Mouse (Mus musculus) brain, embryonic 14.5 days (tissue): ENCODE measurements at regions not wholly inside any gene's neighbourhood (a gene's known extent, or its start where the extent isn't known, plus 50 kb on each side); places are given as distances from the start of the nearest gene placed in this dataset.
A peak's percentile ranks its signal among the peaks of the same experiment; 100 is the strongest.

Source experiments
- DNase-seq: peaks from one replicate; pipeline ENCODE4 v3.0.0-alpha.2; 2011; ENCODE audit warnings: low read depth
- CTCF ChIP-seq: fragments of 200-500 bp; IDR thresholded peaks from 2 replicates; pipeline ENCODE4 v1.5.1; 2012; ENCODE audit warnings: inconsistent platforms, mild to moderate bottlenecking, moderate library complexity, borderline replicate concordance; ENCODE audit not compliant: insufficient read depth, insufficient read length; ENCODE audit errors: extremely low read depth
- POLR2A ChIP-seq: fragments of 200-500 bp; IDR thresholded peaks from 2 replicates; pipeline ENCODE4 v1.6.1; 2012; ENCODE audit warnings: mild to moderate bottlenecking, inconsistent platforms, borderline replicate concordance; ENCODE audit not compliant: poor library complexity, insufficient read depth, insufficient read length, severe bottlenecking; ENCODE audit errors: extremely low read depth

DNA sequence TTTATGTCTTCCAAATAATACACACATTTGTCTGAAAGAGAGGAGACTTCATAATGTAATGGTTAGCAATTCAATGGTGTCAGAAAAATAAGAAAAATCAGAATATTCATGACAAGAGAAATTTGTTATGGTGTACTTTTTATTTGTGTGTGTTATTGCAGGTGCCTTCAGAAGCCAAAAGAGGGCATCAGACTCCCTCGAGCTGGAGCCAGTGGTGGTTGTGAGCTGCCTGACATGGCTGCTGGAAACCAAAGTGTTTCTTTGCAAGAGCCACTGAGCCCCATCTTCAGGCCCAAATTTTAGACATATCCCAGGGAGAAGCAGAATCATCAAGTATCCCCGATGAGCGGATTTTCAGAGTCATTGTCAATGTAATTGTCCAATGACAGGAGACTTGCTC is 81.9 kb downstream of the Tm2d3 start:
- no peak for DNase-seq
- TF ChIP-seq CTCF, result 0 out of 2 replicates have a peak, but pooled peaks have one; percentile 24
- no peak for TF ChIP-seq POLR2A

DNA sequence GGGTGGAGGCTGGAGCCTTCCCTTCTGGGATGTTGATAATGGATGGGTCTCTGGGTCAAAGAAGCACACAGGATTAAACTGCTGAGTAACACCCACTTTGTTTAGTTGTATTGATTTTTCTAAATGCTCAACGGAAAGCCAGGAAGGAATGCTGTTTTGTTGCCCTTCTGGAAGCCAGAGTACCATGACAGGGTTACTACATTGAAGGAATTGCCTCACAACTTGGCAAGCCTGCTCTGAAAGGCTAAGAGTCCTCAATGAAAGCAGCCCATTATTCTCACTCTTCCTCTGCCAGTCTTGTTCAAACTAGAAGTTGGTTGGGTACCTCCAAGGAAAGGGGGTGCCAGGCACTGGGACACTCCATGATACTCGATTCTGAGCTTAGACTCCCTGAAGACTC is 83.0 kb downstream of the Tm2d3 start:
- no peak for DNase-seq
- TF ChIP-seq CTCF (no peak), POLR2A (no peak)

DNA sequence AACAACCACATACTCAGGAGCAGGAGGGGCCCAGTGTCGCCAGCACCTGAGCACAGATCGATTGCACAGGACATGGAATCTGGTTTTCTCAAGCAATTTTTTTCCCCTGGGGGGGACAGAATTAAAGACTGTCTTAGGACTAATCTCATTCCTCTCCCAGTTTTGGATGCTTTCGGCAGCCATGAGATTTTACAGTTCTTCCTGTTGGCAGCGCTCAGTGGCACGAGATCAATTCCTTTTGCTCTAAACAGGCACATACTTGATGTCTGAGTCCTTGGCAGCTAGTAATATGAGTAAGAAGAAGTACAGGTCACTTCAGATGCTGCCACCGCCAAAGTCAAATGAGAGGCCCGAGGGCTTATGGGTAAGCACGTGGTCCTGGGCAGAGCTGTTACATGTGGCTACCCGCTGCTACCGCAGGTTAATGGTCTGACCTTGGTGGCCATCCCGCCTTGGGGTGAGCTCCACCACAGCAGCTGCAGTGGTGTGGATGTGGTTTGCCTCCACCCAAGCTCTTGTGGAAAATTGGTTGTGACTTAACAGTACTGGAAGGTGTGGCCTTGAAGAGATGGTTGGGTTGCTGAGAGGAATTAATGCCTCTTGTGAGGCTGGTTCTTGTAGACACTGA is 83.5 kb downstream of the Tm2d3 start:
- no peak for TF ChIP-seq CTCF
- TF ChIP-seq POLR2A, result no peak

DNA sequence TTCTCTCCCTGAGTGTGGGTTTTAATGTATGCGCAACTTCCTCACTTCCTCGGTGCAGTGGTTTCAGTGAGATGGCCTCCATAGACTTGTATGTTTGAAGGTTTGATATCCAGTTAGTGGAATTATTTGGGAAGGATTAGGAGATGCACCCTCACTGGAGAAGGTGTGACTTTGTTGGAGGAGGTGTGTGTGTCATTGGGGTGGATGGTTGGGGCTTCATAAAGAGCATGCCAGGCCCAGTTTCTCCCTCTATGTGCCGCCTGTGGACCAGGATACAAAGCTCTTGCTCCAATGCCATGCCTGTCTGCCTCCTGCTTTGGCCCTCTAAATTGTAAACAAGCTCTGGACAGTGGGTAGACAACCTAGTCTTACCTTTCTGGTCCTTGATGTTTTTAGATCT is 84.0 kb downstream of the Tm2d3 start:
- DNase-seq, result no peak
- TF ChIP-seq CTCF (no peak), POLR2A (no peak)

More for the DNA sequence above, 83.5 kb downstream of the Tm2d3 start:
- DNase-seq, result no peak

DNA sequence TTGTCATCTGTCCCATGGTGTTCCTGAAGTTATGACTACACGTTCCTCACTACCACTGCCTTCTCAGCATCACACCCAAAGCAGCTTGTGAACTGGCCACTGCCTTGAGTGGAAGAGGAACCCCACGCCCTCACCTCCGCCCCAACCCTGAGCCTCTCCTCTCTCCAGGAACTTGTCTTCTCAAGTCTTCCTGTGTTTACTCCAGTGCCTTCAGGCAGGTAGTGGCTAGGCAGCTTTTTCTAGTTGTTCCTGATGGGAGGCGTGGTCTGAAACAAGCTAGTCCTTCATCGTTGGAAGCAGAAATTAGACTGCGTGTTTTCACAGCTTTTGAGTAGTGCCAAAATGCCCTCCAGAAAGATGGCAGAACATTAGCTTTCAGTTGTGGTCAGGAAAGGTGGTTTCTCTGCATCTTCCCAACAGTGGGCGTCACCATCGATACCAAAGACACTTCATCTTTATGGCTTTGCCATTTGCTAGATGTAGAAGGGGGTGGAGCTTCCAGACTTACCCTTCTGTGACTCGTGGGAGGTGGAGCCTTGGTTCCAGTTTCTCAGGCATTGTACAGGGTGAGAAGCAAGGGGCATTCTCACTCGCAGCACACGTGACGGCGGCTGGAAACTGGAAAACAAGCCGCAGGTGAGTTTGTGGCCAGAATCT is 81.7 kb upstream of the Pcsk6 start:
- peak; percentile 10 for DNase-seq
- TF ChIP-seq CTCF (no peak), POLR2A (no peak)

DNA sequence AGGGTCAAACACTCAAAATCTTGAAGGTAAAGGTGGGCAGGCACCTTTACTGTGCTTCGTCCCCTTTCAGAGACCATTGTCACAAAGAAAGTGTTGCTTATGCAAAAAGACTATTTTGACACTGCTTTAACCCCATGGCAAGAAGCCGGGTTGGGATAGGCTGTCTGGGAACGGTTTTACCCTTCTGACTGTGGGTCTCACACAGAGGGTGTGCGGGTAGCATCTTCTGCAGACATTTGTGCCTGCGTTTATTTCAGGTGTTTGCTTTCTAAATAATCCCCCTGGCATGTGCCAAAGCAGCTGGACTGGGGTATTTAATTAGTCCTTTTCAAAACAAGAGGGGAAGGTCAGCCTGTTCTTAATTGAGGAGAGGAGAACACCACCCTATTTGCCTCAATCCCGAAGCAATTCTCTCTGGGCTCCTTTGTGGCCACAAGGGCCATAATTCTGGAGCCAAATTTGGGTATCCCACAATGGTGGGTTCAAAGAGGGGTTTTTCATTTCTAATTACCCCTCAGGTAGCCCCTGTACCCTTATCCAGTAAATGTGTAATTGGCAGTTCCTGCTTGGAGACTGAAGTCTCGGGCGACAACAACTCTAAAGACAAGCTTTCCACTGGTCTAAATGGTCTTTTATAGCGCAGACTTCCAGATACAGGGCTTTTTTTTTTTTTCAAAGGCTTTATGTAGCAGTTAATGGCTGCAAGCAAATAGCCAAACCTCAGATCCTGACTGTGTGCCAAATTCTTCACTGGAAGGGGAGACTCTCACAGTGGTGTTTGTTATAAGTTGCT is 80.8 kb upstream of the Pcsk6 start:
- no peak for TF ChIP-seq CTCF
- TF ChIP-seq POLR2A, result no peak
- DNase-seq, result peak; percentile 84

DNA sequence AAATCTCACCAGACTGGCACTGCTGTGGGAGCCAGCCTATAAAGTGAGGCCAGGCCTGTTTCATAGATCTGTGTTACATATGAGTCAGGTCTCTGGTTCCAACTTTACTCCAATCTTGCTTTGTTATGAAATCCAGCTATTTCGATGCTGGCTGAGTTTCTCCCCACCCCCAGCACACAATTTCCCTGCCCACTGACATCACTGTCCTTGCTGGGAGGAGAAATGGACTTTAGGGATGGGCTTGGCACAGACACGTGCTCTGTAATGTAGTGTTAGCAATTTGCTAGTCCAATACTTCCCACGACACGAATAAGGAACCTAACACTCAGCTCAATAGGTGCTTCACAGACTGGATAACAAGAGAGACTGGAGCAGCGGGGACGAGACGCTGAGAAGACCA is 79.5 kb upstream of the Pcsk6 start:
- peak; percentile 12 for DNase-seq
- TF ChIP-seq CTCF (no peak), POLR2A (no peak)

DNA sequence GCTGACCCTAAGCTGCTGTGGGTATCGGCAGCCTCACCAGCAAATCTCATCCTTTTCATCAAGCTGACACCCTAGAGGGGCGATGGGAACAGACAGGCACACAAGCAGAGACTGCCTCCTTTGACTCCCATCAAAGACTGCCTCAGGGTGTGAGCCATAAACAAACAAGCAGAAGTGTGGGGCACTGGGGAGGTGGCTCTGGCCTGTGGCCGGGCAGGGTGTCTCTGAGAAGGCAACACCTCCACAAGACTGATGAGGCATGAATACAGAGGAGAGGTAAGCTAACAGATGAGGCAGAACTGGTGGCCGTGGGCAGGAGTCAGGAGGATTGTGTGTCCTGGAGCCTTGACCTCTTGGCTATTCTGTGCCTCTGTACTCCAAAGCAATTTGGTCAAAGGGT is 77.8 kb upstream of the Pcsk6 start:
- DNase-seq, result no peak
- no peak for TF ChIP-seq CTCF
- no peak for TF ChIP-seq POLR2A

DNA sequence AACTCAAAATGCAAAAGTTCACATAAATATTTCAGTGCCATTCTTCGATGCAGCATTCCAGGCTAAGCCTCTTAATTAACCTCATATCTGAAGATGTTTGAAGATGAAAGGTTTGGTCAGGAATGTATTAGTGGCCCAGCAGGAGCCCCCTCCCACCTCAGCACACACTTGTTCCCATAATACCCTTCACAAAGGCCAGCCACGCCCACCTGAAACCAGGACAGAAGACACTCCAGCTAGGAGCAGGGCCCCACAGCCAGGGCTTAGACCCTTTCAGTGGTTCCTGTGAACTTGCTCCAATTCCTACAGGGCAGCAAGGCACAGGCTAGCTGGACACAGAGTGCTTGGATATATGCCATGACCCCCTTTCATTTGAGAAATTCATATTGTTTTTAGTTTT is 74.6 kb upstream of the Pcsk6 start:
- peak; percentile 68 for DNase-seq
- TF ChIP-seq POLR2A, result no peak

DNA sequence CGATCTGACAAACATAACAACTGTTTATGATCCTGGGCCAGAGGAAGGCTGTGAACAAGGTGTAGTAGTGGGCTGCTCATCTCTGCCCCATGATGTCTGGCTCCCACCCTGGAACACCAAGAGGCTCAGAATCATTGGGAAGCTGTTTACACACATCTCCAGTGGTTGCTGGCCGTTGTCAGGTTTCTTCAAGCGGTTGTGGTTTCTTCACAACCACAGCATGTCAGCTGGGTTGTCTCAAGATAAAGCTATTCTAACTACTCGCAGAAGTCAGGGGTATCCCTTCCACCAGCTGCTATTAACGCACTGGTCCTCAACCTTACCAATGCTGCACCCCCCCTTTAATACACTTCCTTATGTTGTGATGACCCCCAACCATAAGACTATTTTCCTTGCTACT is 73.7 kb upstream of the Pcsk6 start:
- TF ChIP-seq POLR2A (no peak), CTCF (no peak)
- DNase-seq, result no peak

DNA sequence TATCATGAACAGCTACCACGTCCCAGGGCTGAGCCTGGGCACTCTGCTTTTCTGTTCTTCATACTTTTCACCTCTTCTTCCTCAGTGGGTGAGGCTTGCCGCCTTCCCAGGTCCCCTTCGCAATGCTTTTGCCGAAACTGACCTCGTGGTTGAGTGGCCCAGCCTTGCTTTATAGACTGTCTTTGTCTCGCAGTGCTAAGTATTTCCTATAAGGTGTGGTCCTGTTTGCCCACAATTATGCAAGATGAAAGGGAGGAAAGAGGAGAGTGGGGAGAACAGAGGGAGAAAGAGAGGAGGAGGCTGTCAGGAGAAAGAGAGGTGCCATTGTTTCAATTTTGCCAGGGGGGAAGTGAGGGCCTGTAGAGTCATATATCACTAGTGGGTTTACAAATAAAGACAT is 71.3 kb upstream of the Pcsk6 start:
- TF ChIP-seq POLR2A (no peak), CTCF (no peak)
- no peak for DNase-seq

DNA sequence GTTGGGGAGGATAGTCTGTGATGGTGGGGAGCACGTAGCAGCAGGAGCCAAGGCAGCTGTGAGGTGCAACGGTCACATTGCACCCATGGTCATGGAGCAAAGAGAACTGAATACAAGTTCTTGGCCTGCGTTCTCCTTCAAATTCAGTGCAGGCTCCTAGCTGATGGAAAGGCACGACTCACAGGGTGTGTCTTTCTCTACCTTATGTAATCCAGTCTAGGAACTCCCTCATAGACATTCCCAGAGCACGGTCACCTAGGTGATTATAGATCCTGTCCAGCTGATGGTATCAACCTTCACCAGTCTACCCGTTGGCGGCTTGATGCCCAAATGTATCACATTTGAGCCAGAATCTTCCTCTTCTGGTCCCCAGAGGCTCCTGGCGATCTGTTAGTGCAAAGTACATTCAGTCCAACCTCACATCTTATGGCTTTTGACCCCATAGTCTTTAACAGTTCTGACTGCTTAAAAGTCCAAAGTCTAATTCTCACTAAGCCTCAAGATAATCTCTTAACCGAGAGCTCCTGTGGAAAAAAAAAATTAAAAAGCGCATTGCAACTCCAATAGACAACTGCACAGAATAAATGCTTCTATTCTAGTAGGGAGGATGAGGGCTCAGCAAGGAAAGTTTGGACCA is 69.2 kb upstream of the Pcsk6 start:
- TF ChIP-seq CTCF (no peak), POLR2A (no peak)
- no peak for DNase-seq

DNA sequence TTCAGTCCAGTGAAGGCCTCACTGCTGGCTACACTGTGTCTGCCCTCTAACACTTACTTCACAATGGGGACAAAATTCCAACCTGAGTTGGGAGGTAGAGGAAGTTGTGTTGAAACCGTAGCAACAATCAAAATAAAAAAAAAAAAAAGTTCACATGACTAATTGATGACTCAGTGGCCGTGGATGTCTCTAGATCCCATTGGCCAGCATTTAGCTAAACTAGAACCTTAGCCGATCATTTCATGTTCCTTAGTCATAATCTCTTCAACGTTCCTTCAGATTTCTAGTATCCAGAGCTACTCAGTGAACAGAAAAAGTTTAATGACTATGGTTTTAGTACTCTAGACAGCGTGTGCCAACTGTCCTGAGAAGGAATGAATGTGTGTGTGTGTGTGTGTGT is 59.2 kb upstream of the Pcsk6 start:
- DNase-seq, result no peak
- TF ChIP-seq CTCF, result no peak
- TF ChIP-seq POLR2A, result no peak
